Mouse (Mus musculus) embryonic facial prominence, embryonic 12.5 days (tissue): ENCODE data around the gene BC052040. TPM values are rescaled to one million over a fixed set of nuclear protein-coding genes. Genes with fewer than 3 reads are reported as not detected.

Experiments used
- ATAC-seq: fragments of 200-750 bp; cut with Nextera tagmentation; 2 replicates; pipeline ENCODE4 v1.8.0; 2017; ENCODE audit not compliant: insufficient number of reproducible peaks, insufficient read depth, low FRiP score, low TSS enrichment
- H3K27ac ChIP-seq: fragments of 300-500 bp; sonication (generic); 2 replicates; pipeline ENCODE4 v1.5.1; 2016; ENCODE audit warnings: mild to moderate bottlenecking
- H3K27me3 ChIP-seq: fragments of 300-500 bp; sonication (generic); 2 replicates; pipeline ENCODE4 v1.6.1; 2016; ENCODE audit warnings: mild to moderate bottlenecking, moderate library complexity
- H3K36me3 ChIP-seq: fragments of 300-500 bp; sonication (generic); 2 replicates; pipeline ENCODE4 v1.6.1; 2016; ENCODE audit warnings: mild to moderate bottlenecking
- H3K4me1 ChIP-seq: fragments of 300-500 bp; sonication (generic); 2 replicates; pipeline ENCODE4 v1.6.1; 2016
- H3K4me2 ChIP-seq: fragments of 300-500 bp; sonication (generic); replicated peaks from 2 replicates; pipeline ENCODE4 v1.6.1; 2016; ENCODE audit warnings: mild to moderate bottlenecking, moderate library complexity
- H3K4me3 ChIP-seq: fragments of 300-500 bp; sonication (generic); 2 replicates; pipeline ENCODE4 v1.5.1; 2016; ENCODE audit warnings: mild to moderate bottlenecking
- H3K9ac ChIP-seq: fragments of 300-500 bp; sonication (generic); 2 replicates; pipeline ENCODE4 v1.6.1; 2016; ENCODE audit warnings: mild to moderate bottlenecking, moderate library complexity
- H3K9me3 ChIP-seq: fragments of 300-500 bp; sonication (generic); 2 replicates; pipeline ENCODE4 v1.6.1; 2016; ENCODE audit warnings: mild to moderate bottlenecking, moderate library complexity
- WGBS: fragments of 180-500 bp; shearing (Covaris S2); methylation state at CpG from one replicate; pipeline ENCODE4 v1.1.7; 2016; 5-methylcytosine and 5-hydroxymethylcytosine counted together
- polyA plus RNA-seq: library from polyadenylated mRNA; unstranded; fragments of >200 nt; fragmentation: Nextera tagmentation; extraction: Ambion mirVana; gene quantifications from 2 replicates; pipeline ENCODE4 v1.2.1, GENCODE M21; 2016

The BC052040 gene
- polyA plus RNA-seq, 1 experiment from 2014 or later = 14.4 TPM

- no peak for ATAC-seq
- H3K27ac ChIP-seq = no peak overlapping the region
- 75% methylated on average over 5 of the region's 5 CpGs for WGBS
- no peaks in the 10 kb centered on the region for H3K9me3 ChIP-seq
- H3K4me2 ChIP-seq = no peak overlapping the region
- H3K9ac ChIP-seq = no peak overlapping the region
- H3K27me3 ChIP-seq = no peaks in the 10 kb centered on the region
- H3K36me3 ChIP-seq = no peaks in the 10 kb centered on the region
- peaks cover 15% of the 10 kb centered on the region for H3K4me1 ChIP-seq
- H3K4me3 ChIP-seq = no peak overlapping the region
Observed at GRCm38 (mm10) chr2:115774153-115774908, 192.8 kb downstream of the BC052040 start.

- 49% methylated on average over 8 of the region's 8 CpGs for WGBS
- no peaks in the 10 kb centered on the region for H3K36me3 ChIP-seq
Observed at GRCm38 (mm10) chr2:115775488-115776217, 194.1 kb downstream of the BC052040 start.

GRCm38 (mm10) chr2:115776924-115777860, 195.7 kb downstream of the BC052040 start:
- H3K4me1 ChIP-seq = peaks cover 15% of the 10 kb centered on the region
- ATAC-seq = no peak
- no peaks in the 10 kb centered on the region for H3K27me3 ChIP-seq
- no peak overlapping the region for H3K9ac ChIP-seq
- no peak overlapping the region for H3K4me2 ChIP-seq
- H3K36me3 ChIP-seq = no peaks in the 10 kb centered on the region
- 0 out of 2 replicates have a peak overlapping the region, but pooled peaks have one; percentile 50 for H3K27ac ChIP-seq
- H3K9me3 ChIP-seq = no peaks in the 10 kb centered on the region
- whole genome bisulfite sequencing = 49% methylated on average over 17 of the region's 17 CpGs
- H3K4me3 ChIP-seq = no peak overlapping the region

More at GRCm38 (mm10) chr2:115775488-115776217, 194.1 kb downstream of the BC052040 start:
- Histone ChIP-seq H3K4me3 (no peak overlapping the region), H3K9me3 (no peaks in the 10 kb centered on the region), H3K27ac (no peak overlapping the region), H3K4me2 (no peak overlapping the region), H3K9ac (no peak overlapping the region), H3K4me1 (peaks cover 15% of the 10 kb centered on the region), H3K27me3 (no peaks in the 10 kb centered on the region)
- ATAC-seq = no peak

GRCm38 (mm10) chr2:115780546-115781011, 199.1 kb downstream of the BC052040 start:
- Histone ChIP-seq H3K4me2 (no peak overlapping the region), H3K9ac (no peak overlapping the region), H3K9me3 (no peaks in the 10 kb centered on the region), H3K4me3 (no peak overlapping the region), H3K27me3 (no peaks in the 10 kb centered on the region), H3K27ac (no peak overlapping the region), H3K36me3 (no peaks in the 10 kb centered on the region), H3K4me1 (peaks cover 14% of the 10 kb centered on the region)
- WGBS = 78% methylated on average over 5 of the region's 5 CpGs
- no peak for ATAC-seq

GRCm38 (mm10) chr2:115785687-115786086, 204.2 kb downstream of the BC052040 start:
- no peaks in the 10 kb centered on the region for H3K36me3 ChIP-seq
- H3K4me1 ChIP-seq = no peaks in the 10 kb centered on the region

GRCm38 (mm10) chr2:115798839-115799238, 217.3 kb downstream of the BC052040 start:
- H3K4me3 ChIP-seq = no peak overlapping the region
- no peak overlapping the region for H3K27ac ChIP-seq
- H3K4me1 ChIP-seq = no peaks in the 10 kb centered on the region
- 83% methylated on average over 6 of the region's 6 CpGs for WGBS
- H3K27me3 ChIP-seq = no peaks in the 10 kb centered on the region
- no peak for ATAC-seq
- H3K36me3 ChIP-seq = no peaks in the 10 kb centered on the region
- H3K4me2 ChIP-seq = no peak overlapping the region
- no peak overlapping the region for H3K9ac ChIP-seq
- no peaks in the 10 kb centered on the region for H3K9me3 ChIP-seq

More at GRCm38 (mm10) chr2:115785687-115786086, 204.2 kb downstream of the BC052040 start:
- H3K9ac ChIP-seq = no peak overlapping the region
- H3K4me3 ChIP-seq = no peak overlapping the region
- H3K27me3 ChIP-seq = no peaks in the 10 kb centered on the region
- H3K9me3 ChIP-seq = no peaks in the 10 kb centered on the region
- WGBS = 32% methylated on average over 6 of the region's 6 CpGs
- H3K27ac ChIP-seq = no peak overlapping the region
- no peak overlapping the region for H3K4me2 ChIP-seq
- ATAC-seq = no peak

- Histone ChIP-seq H3K9me3 (no peaks in the 10 kb centered on the region), H3K4me2 (no peak overlapping the region), H3K36me3 (no peaks in the 10 kb centered on the region), H3K27me3 (no peaks in the 10 kb centered on the region), H3K4me1 (peaks cover 8% of the 10 kb centered on the region; the same call in 1 of the 2 replicates), H3K27ac (no peak overlapping the region), H3K4me3 (no peak overlapping the region), H3K9ac (no peak overlapping the region)
- ATAC-seq = no peak
- WGBS = 59% methylated on average over 4 of the region's 4 CpGs
Observed at GRCm38 (mm10) chr2:115808376-115808775, 226.9 kb downstream of the BC052040 start.

- H3K4me1 ChIP-seq = peaks cover 12% of the 10 kb centered on the region; the same call in 1 of the 2 replicates
- no peak for ATAC-seq
- no peaks in the 10 kb centered on the region for H3K9me3 ChIP-seq
- H3K27me3 ChIP-seq = no peaks in the 10 kb centered on the region
- no peak overlapping the region for H3K9ac ChIP-seq
- H3K36me3 ChIP-seq = no peaks in the 10 kb centered on the region
- no peak overlapping the region for H3K27ac ChIP-seq
- no peak overlapping the region for H3K4me3 ChIP-seq
- H3K4me2 ChIP-seq = peak overlapping the region; percentile 30
- WGBS = 35% methylated on average over 11 of the region's 11 CpGs
Observed at GRCm38 (mm10) chr2:115813316-115813715, 231.8 kb downstream of the BC052040 start.

GRCm38 (mm10) chr2:115813721-115814120, 232.2 kb downstream of the BC052040 start:
- no peak overlapping the region for H3K9ac ChIP-seq
- WGBS = 67% methylated on average over 6 of the region's 6 CpGs
- H3K36me3 ChIP-seq = no peaks in the 10 kb centered on the region
- H3K4me3 ChIP-seq = no peak overlapping the region
- no peak overlapping the region for H3K27ac ChIP-seq
- H3K9me3 ChIP-seq = no peaks in the 10 kb centered on the region
- H3K4me1 ChIP-seq = peaks cover 12% of the 10 kb centered on the region; the same call in 1 of the 2 replicates
- peak overlapping the region; percentile 30; the same call in 1 of the 2 replicates for H3K4me2 ChIP-seq
- ATAC-seq = no peak
- no peaks in the 10 kb centered on the region for H3K27me3 ChIP-seq

GRCm38 (mm10) chr2:115817959-115818358, 236.4 kb downstream of the BC052040 start:
- Histone ChIP-seq H3K9ac (no peak overlapping the region), H3K27ac (no peak overlapping the region), H3K4me2 (no peak overlapping the region), H3K27me3 (no peaks in the 10 kb centered on the region), H3K36me3 (no peaks in the 10 kb centered on the region), H3K9me3 (no peaks in the 10 kb centered on the region), H3K4me1 (peaks cover 9% of the 10 kb centered on the region; the same call in 1 of the 2 replicates), H3K4me3 (no peak overlapping the region)
- WGBS = 79% methylated on average over 6 of the region's 6 CpGs
- no peak for ATAC-seq

- H3K4me1 ChIP-seq = no peaks in the 10 kb centered on the region
- 85% methylated on average over 5 of the region's 5 CpGs for WGBS
- no peak overlapping the region for H3K9ac ChIP-seq
- no peak overlapping the region for H3K4me3 ChIP-seq
- H3K36me3 ChIP-seq = no peaks in the 10 kb centered on the region
- no peaks in the 10 kb centered on the region for H3K9me3 ChIP-seq
- ATAC-seq = no peak
- no peaks in the 10 kb centered on the region for H3K27me3 ChIP-seq
- no peak overlapping the region for H3K27ac ChIP-seq
- H3K4me2 ChIP-seq = no peak overlapping the region
Observed at GRCm38 (mm10) chr2:115822361-115822760, 240.8 kb downstream of the BC052040 start.
